Mouse (Mus musculus): ENCODE measurements around the gene Hsd17b12. TPM values are rescaled to one million over a fixed set of nuclear protein-coding genes. Genes with fewer than 3 reads are reported as not detected.

The Hsd17b12 gene
- 7.3 and 8.0 TPM in 2 replicates for polyA plus RNA-seq (2012; rRNA removed)

- Histone ChIP-seq H3K4me3 (ENCODE audit: control insufficient read depth, low read depth, low read length) (peak within 1 kb of the TSS; percentile 93), H3K36me3 (ENCODE audit: control insufficient read depth, insufficient read depth, low read length) (no peaks in the 10 kb centered on the region), H3K27me3 (ENCODE audit: control insufficient read depth, insufficient read depth, low read length) (no peaks in the 10 kb centered on the region), H3K4me1 (ENCODE audit: control insufficient read depth, insufficient read depth, low read length) (no peaks in the 10 kb centered on the region; the same call in 1 of the 2 replicates), H3K27ac (ENCODE audit: control insufficient read depth, insufficient read depth, low read depth, low read length) (peak within 1 kb of the TSS; percentile 87)
- no peak for TF ChIP-seq CTCF (IDR thresholded peaks at IDR 0.05; ENCODE audit: control insufficient read depth, insufficient read depth, insufficient replicate concordance, low read depth, low read length)
- peak; percentile 31; the same call in 1 of the 2 replicates for TF ChIP-seq POLR2A (IDR thresholded peaks at IDR 0.05; ENCODE audit: control insufficient read depth, low read depth, low read length)
These were observed at the start of gene Hsd17b12 for GRCm38 (mm10) chr2:94157592-94158519. Gene Hsd17b12, minus strand, starts transcription at chr2:94157964.

GRCm38 (mm10) chr2:94184906-94185305 is 27.1 kb upstream of the Hsd17b12 start:
- Histone ChIP-seq H3K36me3 (ENCODE audit: control insufficient read depth, insufficient read depth, low read length) (no peaks in the 10 kb centered on the region), H3K27ac (ENCODE audit: control insufficient read depth, insufficient read depth, low read depth, low read length) (no peak overlapping the region), H3K4me3 (ENCODE audit: control insufficient read depth, low read depth, low read length) (no peak overlapping the region), H3K27me3 (ENCODE audit: control insufficient read depth, insufficient read depth, low read length) (no peaks in the 10 kb centered on the region), H3K4me1 (ENCODE audit: control insufficient read depth, insufficient read depth, low read length) (no peaks in the 10 kb centered on the region)
- no peak for TF ChIP-seq POLR2A (IDR thresholded peaks at IDR 0.05; ENCODE audit: control insufficient read depth, low read depth, low read length)
- no peak for TF ChIP-seq CTCF (IDR thresholded peaks at IDR 0.05; ENCODE audit: control insufficient read depth, insufficient read depth, insufficient replicate concordance, low read depth, low read length)

- no peaks in the 10 kb centered on the region for H3K27me3 ChIP-seq (ENCODE audit: control insufficient read depth, insufficient read depth, low read length)
- no peak overlapping the region for H3K27ac ChIP-seq (ENCODE audit: control insufficient read depth, insufficient read depth, low read depth, low read length)
- no peaks in the 10 kb centered on the region for H3K36me3 ChIP-seq (ENCODE audit: control insufficient read depth, insufficient read depth, low read length)
- no peak overlapping the region for H3K4me3 ChIP-seq (ENCODE audit: control insufficient read depth, low read depth, low read length)
- no peak for TF ChIP-seq CTCF (IDR thresholded peaks at IDR 0.05; ENCODE audit: control insufficient read depth, insufficient read depth, insufficient replicate concordance, low read depth, low read length)
- TF ChIP-seq POLR2A (IDR thresholded peaks at IDR 0.05; ENCODE audit: control insufficient read depth, low read depth, low read length) = no peak
- no peaks in the 10 kb centered on the region for H3K4me1 ChIP-seq (ENCODE audit: control insufficient read depth, insufficient read depth, low read length)
These were observed 26.4 kb upstream of the Hsd17b12 start for GRCm38 (mm10) chr2:94184142-94184541.

GRCm38 (mm10) chr2:94179030-94179407 is 21.3 kb upstream of the Hsd17b12 start:
- H3K36me3 ChIP-seq (ENCODE audit: control insufficient read depth, insufficient read depth, low read length) = no peaks in the 10 kb centered on the region
- no peak overlapping the region for H3K27ac ChIP-seq (ENCODE audit: control insufficient read depth, insufficient read depth, low read depth, low read length)
- H3K4me1 ChIP-seq (ENCODE audit: control insufficient read depth, insufficient read depth, low read length) = no peaks in the 10 kb centered on the region; the same call in none of the 2 replicates
- H3K27me3 ChIP-seq (ENCODE audit: control insufficient read depth, insufficient read depth, low read length) = no peaks in the 10 kb centered on the region
- H3K4me3 ChIP-seq (ENCODE audit: control insufficient read depth, low read depth, low read length) = no peak overlapping the region
- TF ChIP-seq CTCF (IDR thresholded peaks at IDR 0.05; ENCODE audit: control insufficient read depth, insufficient read depth, insufficient replicate concordance, low read depth, low read length) (no peak), POLR2A (IDR thresholded peaks at IDR 0.05; ENCODE audit: control insufficient read depth, low read depth, low read length) (no peak)

- H3K36me3 ChIP-seq (ENCODE audit: control insufficient read depth, insufficient read depth, low read length) = no peaks in the 10 kb centered on the region
- no peaks in the 10 kb centered on the region for H3K27me3 ChIP-seq (ENCODE audit: control insufficient read depth, insufficient read depth, low read length)
- TF ChIP-seq CTCF (IDR thresholded peaks at IDR 0.05; ENCODE audit: control insufficient read depth, insufficient read depth, insufficient replicate concordance, low read depth, low read length) (no peak), POLR2A (IDR thresholded peaks at IDR 0.05; ENCODE audit: control insufficient read depth, low read depth, low read length) (0 out of 2 replicates have a peak, but pooled peaks have one; percentile 21)
- H3K4me1 ChIP-seq (ENCODE audit: control insufficient read depth, insufficient read depth, low read length) = no peaks in the 10 kb centered on the region; the same call in none of the 2 replicates
- peak overlapping the region; percentile 96 for H3K4me3 ChIP-seq (ENCODE audit: control insufficient read depth, low read depth, low read length)
- peak overlapping the region; percentile 81 for H3K27ac ChIP-seq (ENCODE audit: control insufficient read depth, insufficient read depth, low read depth, low read length)
These were observed 20.7 kb upstream of the Hsd17b12 start for GRCm38 (mm10) chr2:94178321-94179029.

GRCm38 (mm10) chr2:94177294-94177693 is 19.5 kb upstream of the Hsd17b12 start:
- Histone ChIP-seq H3K36me3 (ENCODE audit: control insufficient read depth, insufficient read depth, low read length) (no peaks in the 10 kb centered on the region), H3K4me1 (ENCODE audit: control insufficient read depth, insufficient read depth, low read length) (no peaks in the 10 kb centered on the region; the same call in none of the 2 replicates), H3K27me3 (ENCODE audit: control insufficient read depth, insufficient read depth, low read length) (no peaks in the 10 kb centered on the region), H3K27ac (ENCODE audit: control insufficient read depth, insufficient read depth, low read depth, low read length) (no peak overlapping the region), H3K4me3 (ENCODE audit: control insufficient read depth, low read depth, low read length) (no peak overlapping the region)
- TF ChIP-seq POLR2A (IDR thresholded peaks at IDR 0.05; ENCODE audit: control insufficient read depth, low read depth, low read length) = no peak
- TF ChIP-seq CTCF (IDR thresholded peaks at IDR 0.05; ENCODE audit: control insufficient read depth, insufficient read depth, insufficient replicate concordance, low read depth, low read length) = no peak

- Histone ChIP-seq H3K27me3 (ENCODE audit: control insufficient read depth, insufficient read depth, low read length) (no peaks in the 10 kb centered on the region), H3K4me1 (ENCODE audit: control insufficient read depth, insufficient read depth, low read length) (no peaks in the 10 kb centered on the region; the same call in none of the 2 replicates), H3K27ac (ENCODE audit: control insufficient read depth, insufficient read depth, low read depth, low read length) (no peak overlapping the region), H3K4me3 (ENCODE audit: control insufficient read depth, low read depth, low read length) (no peak overlapping the region), H3K36me3 (ENCODE audit: control insufficient read depth, insufficient read depth, low read length) (no peaks in the 10 kb centered on the region)
- TF ChIP-seq CTCF (IDR thresholded peaks at IDR 0.05; ENCODE audit: control insufficient read depth, insufficient read depth, insufficient replicate concordance, low read depth, low read length) (no peak), POLR2A (IDR thresholded peaks at IDR 0.05; ENCODE audit: control insufficient read depth, low read depth, low read length) (no peak)
These were observed 18.6 kb upstream of the Hsd17b12 start for GRCm38 (mm10) chr2:94176381-94176780.

Data from testis, adult 2 months (tissue).